Mouse (Mus musculus) midbrain, postnatal 0 days (tissue): ENCODE measurements at regions not wholly inside any gene's neighbourhood (a gene's known extent, or its start where the extent isn't known, plus 50 kb on each side); places are given as distances from the start of the nearest gene placed in this dataset.
A peak's percentile ranks its signal among the peaks of the same experiment; 100 is the strongest.

Experiments
- ATAC-seq: fragments of 200-750 bp; cut with Nextera tagmentation; 2 replicates; pipeline ENCODE4 v1.8.0; 2017; ENCODE audit warnings: moderate number of reproducible peaks, mild to moderate bottlenecking, moderate TSS enrichment, moderate library complexity; ENCODE audit not compliant: low FRiP score
- DNase-seq: peaks from one replicate; pipeline ENCODE4 v3.0.0-alpha.2; 2015; ENCODE audit warnings: low spot score
- H3K27ac ChIP-seq: fragments of 300-500 bp; sonication (generic); 2 replicates; pipeline ENCODE4 v1.5.1; 2014; ENCODE audit warnings: low read depth, mild to moderate bottlenecking, low read length, mixed read lengths
- H3K27me3 ChIP-seq: fragments of 300-500 bp; sonication (generic); 2 replicates; pipeline ENCODE4 v1.6.1; 2014; ENCODE audit warnings: low read length, control low read depth, mixed read lengths; ENCODE audit not compliant: insufficient read depth
- H3K36me3 ChIP-seq: fragments of 300-500 bp; sonication (generic); 2 replicates; pipeline ENCODE4 v1.6.1; 2014; ENCODE audit warnings: low read length, control low read depth, mixed read lengths; ENCODE audit not compliant: insufficient read depth
- H3K4me1 ChIP-seq: fragments of 300-500 bp; sonication (generic); 2 replicates; pipeline ENCODE4 v1.6.1; 2014; ENCODE audit warnings: mild to moderate bottlenecking, control low read depth, antibody characterized with exemption, low read length, mixed read lengths; ENCODE audit not compliant: insufficient read depth
- H3K4me2 ChIP-seq: fragments of 300-500 bp; sonication (generic); 2 replicates; pipeline ENCODE4 v1.6.1; 2014; ENCODE audit warnings: low read depth, mild to moderate bottlenecking, low read length, mixed read lengths; ENCODE audit not compliant: poor library complexity, severe bottlenecking
- H3K4me3 ChIP-seq: fragments of 300-500 bp; sonication (generic); 2 replicates; pipeline ENCODE4 v1.5.1; 2014; ENCODE audit warnings: low read depth, mild to moderate bottlenecking, low read length, moderate library complexity
- H3K9ac ChIP-seq: fragments of 300-500 bp; sonication (generic); replicated peaks from 2 replicates; pipeline ENCODE4 v1.6.1; 2014; ENCODE audit warnings: mild to moderate bottlenecking, low read length, moderate library complexity, mixed read lengths; ENCODE audit not compliant: poor library complexity, severe bottlenecking
- H3K9me3 ChIP-seq: fragments of 300-500 bp; sonication (generic); 2 replicates; pipeline ENCODE4 v1.6.1; 2016; ENCODE audit warnings: low read length, control low read depth
- CTCF ChIP-seq: IDR thresholded peaks from 2 replicates; pipeline ENCODE4 v1.5.1; 2016; ENCODE audit warnings: antibody characterized with exemption, mild to moderate bottlenecking
- WGBS: fragments of 180-500 bp; shearing (Covaris S2); extraction: QIAGEN DNeasy Blood & Tissue Kit; methylation state at CpG from one replicate; pipeline ENCODE4 v1.1.7; 2014; 5-methylcytosine and 5-hydroxymethylcytosine counted together

DNA sequence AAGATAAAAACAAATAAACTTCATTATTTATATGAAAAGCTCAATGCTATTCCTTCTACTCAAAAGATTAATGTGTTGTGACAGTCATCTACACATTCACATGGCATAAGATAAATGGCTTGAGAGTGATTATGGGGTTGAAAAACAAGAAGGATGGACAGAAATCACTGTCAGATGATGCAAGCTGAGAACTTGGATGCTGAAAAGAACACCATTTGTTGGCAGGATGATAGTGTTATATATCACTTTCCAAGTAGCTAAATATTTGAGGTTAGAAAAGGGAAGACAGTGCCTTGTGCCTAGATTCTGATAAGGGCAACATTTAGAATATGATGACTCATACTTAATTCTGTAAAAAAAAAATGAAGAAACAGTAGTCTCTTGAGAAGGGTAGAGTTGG, 817.0 kb downstream of the Phex start:
- no peak overlapping the region for H3K27ac ChIP-seq
- H3K4me2 ChIP-seq: no peak overlapping the region
- TF ChIP-seq CTCF: no peak
- no peaks in the 10 kb centered on the region for H3K36me3 ChIP-seq
- ATAC-seq (no peak), DNase-seq (no peak)
- no peaks in the 10 kb centered on the region for H3K4me1 ChIP-seq
- H3K9ac ChIP-seq: no peak overlapping the region
- H3K4me3 ChIP-seq: no peak overlapping the region
- H3K9me3 ChIP-seq: no peaks in the 10 kb centered on the region
- H3K27me3 ChIP-seq: no peaks in the 10 kb centered on the region

DNA sequence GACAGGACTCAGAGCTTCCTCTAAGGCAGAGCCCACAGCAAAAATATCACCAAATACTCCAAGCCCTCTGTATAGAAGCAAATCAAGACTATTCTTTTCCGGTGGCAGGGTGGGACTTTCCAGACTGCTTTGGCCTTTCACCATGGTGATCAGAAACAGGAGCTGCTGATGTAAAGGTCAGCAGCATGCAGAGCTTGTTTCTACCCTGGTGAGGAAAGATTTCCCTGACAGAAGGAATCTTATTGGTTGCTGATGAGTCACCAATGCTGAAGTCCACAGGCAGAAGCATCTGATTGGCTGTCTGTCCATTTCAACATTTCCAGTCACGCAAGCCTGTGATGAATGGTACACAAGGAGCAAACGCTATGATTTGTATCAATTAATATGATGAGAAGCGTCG, 820.4 kb downstream of the Phex start:
- DNase-seq: peak; percentile 36
- ATAC-seq: peak; percentile 77

More for the DNA sequence above, 820.4 kb downstream of the Phex start:
- no peak for TF ChIP-seq CTCF
- no peaks in the 10 kb centered on the region for H3K9me3 ChIP-seq
- H3K36me3 ChIP-seq: no peaks in the 10 kb centered on the region
- no peak overlapping the region for H3K4me2 ChIP-seq
- 62% methylated on average over 5 of the region's 5 CpGs for WGBS
- no peaks in the 10 kb centered on the region for H3K27me3 ChIP-seq
- no peak overlapping the region for H3K27ac ChIP-seq
- H3K4me3 ChIP-seq: no peak overlapping the region
- H3K4me1 ChIP-seq: no peaks in the 10 kb centered on the region
- H3K9ac ChIP-seq: no peak overlapping the region
